Mouse (Mus musculus): Measurements from ENCODE around the gene Gm28919.
"Not testable (repeated sequence)": the region's sequence is repeated elsewhere in the genome, so short reads cannot be mapped to it uniquely, and the experiment has no call there.

Gene Gm28919

DNA sequence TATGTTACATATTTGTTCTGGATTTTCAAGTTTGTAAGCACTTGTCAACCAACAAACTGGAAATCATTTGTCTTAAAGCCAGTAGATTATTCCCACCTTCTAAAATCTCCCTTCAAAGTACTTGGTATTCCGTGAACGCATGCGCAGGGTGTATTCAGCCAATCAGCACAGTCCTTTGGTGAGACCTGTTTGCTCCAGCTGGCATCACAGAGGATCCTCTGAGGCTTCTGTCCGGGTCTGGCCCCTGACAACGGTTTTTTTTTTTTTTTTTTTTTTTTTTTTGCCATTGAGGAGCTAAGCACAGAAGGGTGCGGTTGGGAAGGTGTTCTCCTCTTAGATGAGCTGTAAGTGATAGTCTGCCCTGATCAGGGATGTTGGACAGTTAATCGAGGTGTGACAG is at the start of gene Gm28919:
Gene Gm28919 (plus strand): TSS at position 301 of the 400 bp plus-strand sequence.
- DNase-seq (ENCODE audit: inconsistent age in 2 of 2, low spot score in 1 of 2) = not testable (repeated sequence)

Data from adrenal gland, adult (tissue).